23 mouse cellular contexts compared by ENCODE assay signal in genomic region chr8:116881396-116881795, GRCm38 (mm10). TPM values are rescaled to one million over a fixed set of nuclear protein-coding genes. Genes with fewer than 3 reads are reported as not detected.
DNase-seq lines count a peak whose midpoint lies in the region; ATAC-seq and TF ChIP-seq lines count a peak whose summit lies in the region.
"Had no signal": no experiment of that assay in that cellular context is flagged by ENCODE, and none has a peak within 500 bp of the region (broad histone marks: within the 10 kb centered on the region; RNA-seq: fewer than 3 reads in every experiment).

No protein-coding gene starts in this region.

- dilution Hi-C loops in CH12.LX (cut with MboI; ENCODE audit: extremely low pct_ligation_motif_present, extremely low pct_unique_long_range_greater_than_20kb, low sequenced_read_pairs), result no loop called here

- DNase-seq in CH12.LX (ENCODE audit: extremely low read depth), result no peak
- DNase-seq in ES-E14 (ENCODE audit: low read depth, low spot score), result no peak
- DNase-seq in MEL (ENCODE audit: low read depth, low spot score), result no peak
- no peak for DNase-seq in forebrain, postnatal 0 days
- DNase-seq in thymus, adult 2 months, result no peak
- DNase-seq in ovary, postnatal 36 days (ENCODE audit: low spot score), result no peak
- DNase-seq: adrenal gland, adult 2 months; adrenal gland, adult 8-10 months; adrenal gland, postnatal 10 days; adrenal gland, postnatal 14 days; adrenal gland, postnatal 25 days; adrenal gland, postnatal 36 days; B cell, adult 2 months; cerebellum, adult 11 months; cerebellum, adult 11-12 months; cerebellum, adult 18-20 months; cerebellum, adult 2 months; cerebellum, adult 8-10 months; cerebellum, adult 9-10 months had no signal

- no peak for TF ChIP-seq CTCF in CH12.LX (conservative IDR thresholded peaks at IDR 0.05 in 1 of 2, IDR thresholded peaks at IDR 0.05 in 1 of 2; ENCODE audit: low read depth in 2 of 2, low read length in 2 of 2)
- TF ChIP-seq CTCF in MEL (IDR thresholded peaks at IDR 0.05 in 2 of 3, conservative IDR thresholded peaks at IDR 0.05 in 1 of 3; ENCODE audit: control insufficient read depth in 1 of 3, insufficient read depth in 1 of 3, low read depth in 2 of 3, low read length in 3 of 3, poor library complexity in 1 of 3, severe bottlenecking in 1 of 3), result no peak
- TF ChIP-seq CTCF in forebrain, postnatal 0 days (IDR thresholded peaks at IDR 0.05; ENCODE audit: low read depth), result no peak
- no peak for TF ChIP-seq CTCF in thymus, adult 2 months (IDR thresholded peaks at IDR 0.05; ENCODE audit: borderline replicate concordance, control insufficient read depth, extremely low read depth, insufficient read depth, low read length, poor library complexity)

- 92% methylated on average over 8 of the region's 8 CpGs for WGBS in forebrain, postnatal 0 days
- WGBS in thymus, adult 2 months, result 69% methylated on average over 8 of the region's 8 CpGs

- H3K4me3 ChIP-seq in CH12.LX (replicated peaks in 1 of 3; ENCODE audit: low read depth in 2 of 3, low read length in 2 of 3, poor library complexity in 1 of 3) (no peak overlapping the region), ES-E14 (ENCODE audit: insufficient read depth in 1 of 2, low read depth in 1 of 2, low read length in 2 of 2, poor library complexity in 1 of 2, severe bottlenecking in 1 of 2) (no peak overlapping the region), MEL (ENCODE audit: control insufficient read depth in 1 of 2, insufficient read depth in 1 of 2, low read depth in 2 of 2, low read length in 2 of 2) (no peak overlapping the region)
- no peak overlapping the region for H3K4me3 ChIP-seq in forebrain, postnatal 0 days (ENCODE audit: low read depth, low read length)
- H3K4me3 ChIP-seq in thymus, adult 2 months (ENCODE audit: control insufficient read depth, insufficient read depth, low read length), result no peak overlapping the region

- TF ChIP-seq POLR2A in CH12.LX (IDR thresholded peaks at IDR 0.05; ENCODE audit: low read depth, low read length) (no peak), MEL (IDR thresholded peaks at IDR 0.05; ENCODE audit: control insufficient read depth in 1 of 2, insufficient read depth in 1 of 2, low read depth in 1 of 2, low read length in 2 of 2, poor library complexity in 1 of 2) (no peak)
- TF ChIP-seq POLR2A in thymus, adult 2 months (IDR thresholded peaks at IDR 0.05; ENCODE audit: control insufficient read depth, extremely low read depth, insufficient read depth, low read length, poor library complexity), result no peak

- H3K9ac ChIP-seq in CH12.LX (ENCODE audit: insufficient read depth, low read depth) (no peak overlapping the region), ES-E14 (ENCODE audit: insufficient read depth, low read depth, low read length, poor library complexity, severe bottlenecking) (no peak overlapping the region), MEL (ENCODE audit: control insufficient read depth, low read depth, low read length, poor library complexity, severe bottlenecking) (no peak overlapping the region)
- H3K9ac ChIP-seq in forebrain, postnatal 0 days, result no peak overlapping the region

- no peaks in the 10 kb centered on the region for H3K79me2 ChIP-seq in CH12.LX (replicated peaks; ENCODE audit: control insufficient read depth, extremely low read depth, insufficient read depth, poor library complexity, severe bottlenecking)
- H3K79me2 ChIP-seq in MEL (ENCODE audit: control insufficient read depth, insufficient read depth, low read length, poor library complexity), result no peaks in the 10 kb centered on the region

- TF ChIP-seq EP300 in CH12.LX (IDR thresholded peaks at IDR 0.05; ENCODE audit: low read length) (no peak), MEL (IDR thresholded peaks at IDR 0.05; ENCODE audit: low read depth in 1 of 2, low read length in 2 of 2) (no peak)

- no peak for ATAC-seq in forebrain, postnatal 0 days
- ATAC-seq: activated CD4-positive, CD25-positive, alpha-beta regulatory T cell, adult 4 months; CD4-positive, CD25-positive, alpha-beta regulatory T cell, adult 4 months; Patski had no signal

- H3K9me3 ChIP-seq in CH12.LX (replicated peaks; ENCODE audit: low read length), result peaks cover 7% of the 10 kb centered on the region
- no peaks in the 10 kb centered on the region for H3K9me3 ChIP-seq in ES-E14 (ENCODE audit: control insufficient read depth, insufficient read depth, low read depth, low read length)
- H3K9me3 ChIP-seq in MEL (replicated peaks; ENCODE audit: insufficient read depth, low read length), result no peaks in the 10 kb centered on the region; the same call in 1 of the 2 replicates
- no peaks in the 10 kb centered on the region for H3K9me3 ChIP-seq in forebrain, postnatal 0 days (ENCODE audit: low read length)

- no peaks in the 10 kb centered on the region for H3K27me3 ChIP-seq in CH12.LX (replicated peaks)
- H3K27me3 ChIP-seq in MEL (ENCODE audit: control insufficient read depth in 1 of 2, insufficient read depth in 2 of 2, low read length in 2 of 2), result no peaks in the 10 kb centered on the region; a peak in 1 of 4 replicates
- no peaks in the 10 kb centered on the region for H3K27me3 ChIP-seq in forebrain, postnatal 0 days (ENCODE audit: insufficient read depth, low read length)
- no peaks in the 10 kb centered on the region for H3K27me3 ChIP-seq in thymus, adult 2 months (ENCODE audit: control insufficient read depth, insufficient read depth, low read length)
- H3K27me3 ChIP-seq: Patski had no signal

- in situ Hi-C loops in CH12.LX (cut with MboI; ENCODE audit: low pct_ligation_motif_present, low pct_unique_long_range_greater_than_20kb, low sequenced_read_pairs), result no loop called here
- in situ Hi-C loops in ES-E14 (cut with MboI; ENCODE audit: low sequenced_read_pairs in 2 of 2, unreplicated experiment in 2 of 2), result no loop called here

- TF ChIP-seq RAD21 in CH12.LX (IDR thresholded peaks at IDR 0.05; ENCODE audit: low read depth, low read length) (no peak), MEL (IDR thresholded peaks at IDR 0.05; ENCODE audit: low read depth, low read length) (no peak)

- H3K27ac ChIP-seq in CH12.LX (ENCODE audit: insufficient read depth, low read depth) (no peak overlapping the region), ES-E14 (ENCODE audit: insufficient read depth, low read depth, low read length, poor library complexity, severe bottlenecking) (no peak overlapping the region), MEL (ENCODE audit: control insufficient read depth, low read depth, low read length) (no peak overlapping the region)
- no peak overlapping the region for H3K27ac ChIP-seq in forebrain, postnatal 0 days (ENCODE audit: low read depth, low read length)
- H3K27ac ChIP-seq in thymus, adult 2 months (ENCODE audit: control insufficient read depth, insufficient read depth, low read length), result no peak overlapping the region

- H3K4me1 ChIP-seq in CH12.LX (ENCODE audit: control insufficient read depth in 1 of 2, insufficient read depth in 2 of 2), result no peaks in the 10 kb centered on the region
- H3K4me1 ChIP-seq in ES-E14 (ENCODE audit: control insufficient read depth in 2 of 2, insufficient read depth in 2 of 2, low read length in 2 of 2, poor library complexity in 1 of 2), result no peaks in the 10 kb centered on the region
- H3K4me1 ChIP-seq in MEL (ENCODE audit: control insufficient read depth in 1 of 2, insufficient read depth in 2 of 2, low read length in 2 of 2), result no peaks in the 10 kb centered on the region
- H3K4me1 ChIP-seq in forebrain, postnatal 0 days (ENCODE audit: insufficient read depth), result no peaks in the 10 kb centered on the region
- no peaks in the 10 kb centered on the region for H3K4me1 ChIP-seq in thymus, adult 2 months (replicated peaks; ENCODE audit: control insufficient read depth, insufficient read depth, low read length)

- H3K36me3 ChIP-seq in CH12.LX (replicated peaks in 1 of 2; ENCODE audit: control insufficient read depth in 1 of 2, insufficient read depth in 1 of 2, low read length in 1 of 2), result peaks cover 0 to under 1% of the 10 kb centered on the region in 2 experiments
- no peaks in the 10 kb centered on the region for H3K36me3 ChIP-seq in ES-E14 (ENCODE audit: control insufficient read depth, insufficient read depth, low read length, poor library complexity, severe bottlenecking)
- H3K36me3 ChIP-seq in MEL (ENCODE audit: control insufficient read depth in 1 of 2, insufficient read depth in 2 of 2, low read length in 2 of 2), result no peaks in the 10 kb centered on the region
- H3K36me3 ChIP-seq in forebrain, postnatal 0 days (ENCODE audit: insufficient read depth), result no peaks in the 10 kb centered on the region
- H3K36me3 ChIP-seq in thymus, adult 2 months (ENCODE audit: control insufficient read depth, insufficient read depth, low read length), result no peaks in the 10 kb centered on the region
- H3K36me3 ChIP-seq: G1E had no signal

- no peak overlapping the region for H3K4me2 ChIP-seq in CH12.LX (ENCODE audit: insufficient read depth, low read depth, poor library complexity, severe bottlenecking)
- no peak overlapping the region for H3K4me2 ChIP-seq in forebrain, postnatal 0 days (ENCODE audit: low read depth)

TF ChIP-seq in CH12.LX, 34 proteins besides CTCF, POLR2A, EP300 and RAD21 (continues in another document):
- no peak for TF ChIP-seq MAZ (IDR thresholded peaks at IDR 0.05; ENCODE audit: low read depth, low read length)

TF ChIP-seq in ES-E14, 5 proteins besides CTCF, POLR2A, EP300 and RAD21 (continues in another document):
- TF ChIP-seq CHD2 (IDR thresholded peaks at IDR 0.05; ENCODE audit: low read depth, low read length), result no peak

RNA-seq across cellular contexts. Expression of gene Cmc2, which starts 39.9 kb away (rescaled TPM):
- total RNA-seq in CH12.LX (2012; rRNA removed) (29.1 and 33.6 TPM in 2 replicates), CH12.LX (2014; rRNA removed) (34.4 and 39.4 TPM in 2 replicates), ES-E14 (2012; rRNA removed) (24.4 and 33.4 TPM in 2 replicates), MEL (2012; rRNA removed) (60.2 and 65.4 TPM in 2 replicates)
- polyA plus RNA-seq in CH12.LX (2012; ENCODE audit: insufficient read length, low read depth) (55.1 and 56.5 TPM in 2 replicates), MEL (2012; ENCODE audit: insufficient read depth in 1 of 2, insufficient read length in 2 of 2, low read depth in 1 of 2, low replicate concordance in 2 of 2, missing spikeins in 1 of 2) (100 to 1,000 TPM in 1 of 2 experiments, not detected in 1; 111 TPM)
- total RNA-seq in forebrain, postnatal 0 days (2014; rRNA removed), result 6.9 and 9.5 TPM in 2 replicates
- 26.8 and 27.9 TPM in 2 replicates for polyA plus RNA-seq in forebrain, postnatal 0 days (2015; fragmentation: Nextera tagmentation; extraction: Ambion mirVana)
- polyA plus RNA-seq in thymus, adult 2 months (2012; rRNA removed), result 16.2 and 18.9 TPM in 2 replicates

RNA-seq across cellular contexts. Expression of gene Cenpn, which starts 40.1 kb away (rescaled TPM):
- total RNA-seq in CH12.LX (2012; rRNA removed), result 26.3 and 28.1 TPM in 2 replicates
- 51.3 and 52.0 TPM in 2 replicates for total RNA-seq in CH12.LX (2014; rRNA removed)
- polyA plus RNA-seq in CH12.LX (2012; ENCODE audit: insufficient read length, low read depth), result 44.1 and 45.6 TPM in 2 replicates
- 27.1 and 30.2 TPM in 2 replicates for total RNA-seq in ES-E14 (2012; rRNA removed)
- 39.6 and 41.8 TPM in 2 replicates for total RNA-seq in MEL (2012; rRNA removed)
- polyA plus RNA-seq in MEL (2012; ENCODE audit: insufficient read depth in 1 of 2, insufficient read length in 2 of 2, low read depth in 1 of 2, low replicate concordance in 2 of 2, missing spikeins in 1 of 2), result 10 to 100 TPM in 1 of 2 experiments, not detected in 1; 59.5 TPM
- 3.6 and 5.2 TPM in 2 replicates for total RNA-seq in forebrain, postnatal 0 days (2014; rRNA removed)
- polyA plus RNA-seq in forebrain, postnatal 0 days (2015; fragmentation: Nextera tagmentation; extraction: Ambion mirVana), result 4.7 and 5.9 TPM in 2 replicates
- polyA plus RNA-seq in thymus, adult 2 months (2012; rRNA removed), result 20.5 and 22.7 TPM in 2 replicates

Comparison
In these comparisons a context has a peak if more than half of its experiments do, and no peak if none do; other contexts are left out.
1. Of the 35 proteins assayed by ChIP-seq in both MEL and CH12.LX: peak only in MEL: none; only in CH12.LX: none; in both: ZNF384; in neither: 34.